ENCODE assay signal across 13 mouse cellular contexts in genomic region chr5:122130341-122130998, GRCm38 (mm10). TPM values are rescaled to one million over a fixed set of nuclear protein-coding genes. Genes with fewer than 3 reads are reported as not detected.
DNase-seq lines count a peak whose midpoint lies in the region; ATAC-seq lines count a peak whose summit lies in the region.
"Had no signal": no experiment of that assay in that cellular context is flagged by ENCODE, and none has a peak within 500 bp of the region (broad histone marks: within the 10 kb centered on the region; RNA-seq: fewer than 3 reads in every experiment).

No protein-coding gene starts in this region.

- peak; percentile 69 for DNase-seq in layer of hippocampus, adult 11-12 months (ENCODE audit: low spot score)
- no peak for DNase-seq in layer of hippocampus, adult 9-10 months (ENCODE audit: low spot score)
- peak; percentile 40 for DNase-seq in thymus, postnatal 14 days
- no peak for DNase-seq in thymus, postnatal 25 days
- peak; percentile 33 for DNase-seq in naive thymus-derived CD4-positive, alpha-beta T cell, adult 2 months (ENCODE audit: low read depth)
- no peak for DNase-seq in ovary, postnatal 36 days (ENCODE audit: low spot score)
- DNase-seq: lung, adult 2 months had no signal

- no peaks in the 10 kb centered on the region for H3K36me3 ChIP-seq in kidney, embryonic 16.5 days (ENCODE audit: insufficient read depth, low read length)
- H3K36me3 ChIP-seq: embryonic facial prominence, embryonic 13.5 days; midbrain, embryonic 13.5 days; neural tube, embryonic 15.5 days had no signal

- whole genome bisulfite sequencing in kidney, embryonic 16.5 days: 87% methylated on average over 11 of the region's 11 CpGs

- no peaks in the 10 kb centered on the region for H3K9me3 ChIP-seq in kidney, embryonic 16.5 days (ENCODE audit: low read length)
- H3K9me3 ChIP-seq: embryonic facial prominence, embryonic 13.5 days; midbrain, embryonic 13.5 days; neural tube, embryonic 15.5 days had no signal

- H3K4me2 ChIP-seq in kidney, embryonic 16.5 days (replicated peaks; ENCODE audit: low read depth, low read length): no peak overlapping the region
- H3K4me2 ChIP-seq: midbrain, embryonic 13.5 days had no signal

- no peaks in the 10 kb centered on the region for H3K27me3 ChIP-seq in kidney, embryonic 16.5 days (ENCODE audit: insufficient read depth, low read length)
- H3K27me3 ChIP-seq: embryonic facial prominence, embryonic 13.5 days had no signal

- H3K27ac ChIP-seq in kidney, embryonic 16.5 days (ENCODE audit: low read length): no peak overlapping the region
- H3K27ac ChIP-seq: embryonic facial prominence, embryonic 13.5 days; midbrain, embryonic 13.5 days; neural tube, embryonic 15.5 days had no signal

- H3K4me3 ChIP-seq in kidney, embryonic 16.5 days (ENCODE audit: low read length): no peak overlapping the region
- H3K4me3 ChIP-seq: midbrain, embryonic 13.5 days; neural tube, embryonic 15.5 days had no signal

- peak; percentile 37 for ATAC-seq in granulocyte monocyte progenitor cell, adult 5-6 weeks (replicated peaks; ENCODE audit: poor library complexity, severe bottlenecking)
- no peak for ATAC-seq in kidney, embryonic 16.5 days (ENCODE audit: low FRiP score, low TSS enrichment)
- ATAC-seq: midbrain, embryonic 13.5 days had no signal

- no peak overlapping the region for H3K9ac ChIP-seq in kidney, embryonic 16.5 days (replicated peaks; ENCODE audit: low read length)
- H3K9ac ChIP-seq: midbrain, embryonic 13.5 days; neural tube, embryonic 15.5 days had no signal

- peaks cover 12% of the 10 kb centered on the region for H3K4me1 ChIP-seq in kidney, embryonic 16.5 days (ENCODE audit: insufficient read depth, low read length)

RNA-seq across cellular contexts. Expression of gene Ccdc63, which starts 10.2 kb away (rescaled TPM):
- 1.1 and 2.0 TPM in 2 replicates for total RNA-seq in granulocyte monocyte progenitor cell, adult 5-6 weeks (2014; fragmentation: Nextera tagmentation)
- total RNA-seq in granulocyte monocyte progenitor cell, adult 5-6 weeks (2017): 0.60 TPM in 1 of 2 replicates, not detected in the other
- polyA plus RNA-seq in kidney, embryonic 16.5 days (2015; fragmentation: Nextera tagmentation; extraction: Ambion mirVana): 0.15 TPM in 1 of 2 replicates, not detected in the other
- polyA plus RNA-seq: embryonic facial prominence, embryonic 13.5 days; intestine, embryonic 14.5 days; midbrain, embryonic 13.5 days had no signal

RNA-seq across cellular contexts. Expression of gene Ppp1cc, which starts 27.6 kb away (rescaled TPM):
- 284 and 366 TPM in 2 replicates for total RNA-seq in granulocyte monocyte progenitor cell, adult 5-6 weeks (2014; fragmentation: Nextera tagmentation)
- 247 and 254 TPM in 2 replicates for total RNA-seq in granulocyte monocyte progenitor cell, adult 5-6 weeks (2017)
- polyA plus RNA-seq in kidney, embryonic 16.5 days (2015; fragmentation: Nextera tagmentation; extraction: Ambion mirVana): 269 and 277 TPM in 2 replicates

RNA-seq across cellular contexts. Expression of gene Myl2, which starts 29.7 kb away (rescaled TPM):
- total RNA-seq in granulocyte monocyte progenitor cell, adult 5-6 weeks (2014; fragmentation: Nextera tagmentation): not detected in 2 replicates
- total RNA-seq in granulocyte monocyte progenitor cell, adult 5-6 weeks (2017): not detected in 2 replicates
- polyA plus RNA-seq in kidney, embryonic 16.5 days (2015; fragmentation: Nextera tagmentation; extraction: Ambion mirVana): 1.7 and 2.3 TPM in 2 replicates
- polyA plus RNA-seq: embryonic facial prominence, embryonic 13.5 days; intestine, embryonic 14.5 days had no signal

Comparison
In these comparisons a context has a peak if more than half of its experiments do, and no peak if none do; other contexts are left out.
1. DNase-seq: peak in layer of hippocampus, adult 11-12 months (single experiment), thymus, postnatal 14 days (single experiment) and naive thymus-derived CD4-positive, alpha-beta T cell, adult 2 months (single experiment); none in layer of hippocampus, adult 9-10 months (single experiment), thymus, postnatal 25 days (single experiment) and ovary, postnatal 36 days (single experiment).